Mouse (Mus musculus): ENCODE data around the gene Nucks1.
"Not testable (repeated sequence)": the region's sequence is repeated elsewhere in the genome, so short reads cannot be mapped to it uniquely, and the experiment has no call there.

Gene Nucks1

GRCm38 (mm10) chr1:131910001-131910648 is at the start of gene Nucks1:
Gene Nucks1, plus strand, starts transcription at chr1:131910534.
- peak; percentile 99 for DNase-seq (ENCODE audit: low spot score)

- no peak for DNase-seq (ENCODE audit: low spot score)
Observed at GRCm38 (mm10) chr1:131861811-131862210, 48.5 kb upstream of the Nucks1 start.

DNA sequence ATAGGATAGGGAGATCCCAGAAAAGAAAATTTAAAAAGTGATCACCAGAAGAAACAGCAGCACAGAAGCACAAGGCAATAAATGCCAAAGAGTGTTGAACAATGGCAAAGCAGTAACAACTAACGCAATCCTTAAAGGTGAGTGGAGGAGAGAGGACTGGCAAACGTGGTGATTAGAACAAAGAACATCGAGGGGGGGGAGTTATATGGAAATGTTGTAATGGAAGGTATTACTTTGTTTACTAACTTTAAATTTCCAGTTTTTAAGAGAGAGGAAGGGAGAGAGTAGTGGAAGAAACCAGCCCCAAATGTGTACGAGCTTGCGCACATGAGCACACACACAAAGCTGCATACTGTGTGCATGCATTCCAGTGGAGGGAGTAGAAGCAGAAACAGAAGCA is 44.7 kb upstream of the Nucks1 start:
- DNase-seq (ENCODE audit: low spot score): no peak

DNA sequence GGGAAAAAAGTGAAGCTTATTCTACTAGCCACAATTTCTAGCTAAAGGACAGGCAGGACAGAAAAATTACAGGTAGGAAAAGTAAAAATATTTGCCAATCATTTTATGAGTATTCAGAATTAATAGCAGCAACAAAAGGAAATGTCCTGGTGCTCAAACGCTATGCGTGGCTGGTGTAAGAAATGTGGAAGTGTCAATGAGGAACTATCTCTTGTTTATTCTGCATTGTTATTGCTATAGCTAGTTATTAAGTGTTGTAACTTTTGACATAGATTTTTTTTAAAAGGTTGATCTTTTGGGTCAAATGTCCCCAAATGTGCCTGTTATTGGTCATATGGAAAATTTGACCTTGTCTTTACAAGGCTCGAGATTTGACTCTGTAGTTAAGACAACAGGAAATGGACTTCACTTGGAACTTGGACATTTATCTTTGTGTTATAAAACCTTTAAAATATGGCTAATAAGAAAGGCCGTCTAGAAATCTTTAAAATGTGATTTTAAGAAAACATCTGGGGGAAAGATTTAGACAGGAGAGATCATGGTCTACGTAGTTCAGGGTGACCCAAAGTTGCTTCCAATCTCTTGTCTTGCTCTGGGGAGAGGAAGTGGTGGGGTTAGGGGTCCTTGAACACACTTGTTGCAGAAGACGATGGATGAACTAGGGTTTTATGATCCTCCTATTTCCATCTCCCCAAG is 43.9 kb upstream of the Nucks1 start:
- no peak for DNase-seq (ENCODE audit: low spot score)

- peak; percentile 96 for DNase-seq (ENCODE audit: low spot score)
Observed at GRCm38 (mm10) chr1:131867093-131867945, 43.0 kb upstream of the Nucks1 start, which contains the start of gene Rab29. Gene Rab29, plus strand, starts transcription at chr1:131867224.

- peak; percentile 32 for DNase-seq (ENCODE audit: low spot score)
Observed at GRCm38 (mm10) chr1:131867946-131868290, 42.4 kb upstream of the Nucks1 start.

DNA sequence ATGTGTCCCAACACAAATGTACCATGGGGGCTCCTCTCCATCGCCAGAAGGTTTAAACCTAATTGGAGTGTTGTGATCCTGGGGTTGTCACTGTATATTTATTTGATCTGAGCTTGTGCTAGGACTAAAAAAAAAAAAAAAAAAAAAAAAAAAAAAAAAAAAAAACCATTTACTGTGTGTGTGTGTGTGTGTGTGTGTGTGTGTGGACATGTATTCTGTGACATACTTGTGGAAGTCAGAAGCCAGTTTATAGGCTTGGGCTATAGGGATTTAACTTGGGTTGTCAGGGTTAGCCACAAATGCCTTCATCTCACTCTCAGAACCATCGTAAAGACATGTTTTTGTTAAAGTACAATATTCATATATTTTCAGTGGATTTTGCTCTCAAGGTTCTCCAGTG is 40.8 kb upstream of the Nucks1 start:
- DNase-seq (ENCODE audit: low spot score): no peak

DNA sequence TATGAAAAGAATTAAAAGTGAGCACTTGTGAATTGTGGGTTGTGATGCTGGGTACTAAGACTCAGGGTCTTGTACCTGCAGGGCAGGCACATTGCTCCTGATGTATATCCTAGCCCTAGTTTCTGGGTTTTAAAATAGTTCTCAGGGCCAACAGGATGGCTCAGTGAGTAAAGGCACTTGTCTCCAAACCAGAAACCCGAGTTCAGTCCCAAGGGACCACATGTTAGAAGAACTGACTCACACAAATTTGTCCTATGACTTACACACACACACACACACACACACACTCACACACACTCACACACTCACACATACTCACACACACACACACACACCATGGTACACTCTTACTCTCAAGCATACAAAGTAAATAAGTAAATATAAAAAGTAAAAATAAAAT is 37.5 kb upstream of the Nucks1 start:
- no peak for DNase-seq (ENCODE audit: low spot score)

GRCm38 (mm10) chr1:131879816-131880215 is 30.5 kb upstream of the Nucks1 start:
- DNase-seq (ENCODE audit: low spot score): no peak

GRCm38 (mm10) chr1:131882787-131883186 is 27.5 kb upstream of the Nucks1 start:
- DNase-seq (ENCODE audit: low spot score): peak; percentile 53

GRCm38 (mm10) chr1:131886173-131886572 is 24.2 kb upstream of the Nucks1 start:
- no peak for DNase-seq (ENCODE audit: low spot score)

- DNase-seq (ENCODE audit: low spot score): no peak
Observed at GRCm38 (mm10) chr1:131886641-131887040, 23.7 kb upstream of the Nucks1 start.

DNA sequence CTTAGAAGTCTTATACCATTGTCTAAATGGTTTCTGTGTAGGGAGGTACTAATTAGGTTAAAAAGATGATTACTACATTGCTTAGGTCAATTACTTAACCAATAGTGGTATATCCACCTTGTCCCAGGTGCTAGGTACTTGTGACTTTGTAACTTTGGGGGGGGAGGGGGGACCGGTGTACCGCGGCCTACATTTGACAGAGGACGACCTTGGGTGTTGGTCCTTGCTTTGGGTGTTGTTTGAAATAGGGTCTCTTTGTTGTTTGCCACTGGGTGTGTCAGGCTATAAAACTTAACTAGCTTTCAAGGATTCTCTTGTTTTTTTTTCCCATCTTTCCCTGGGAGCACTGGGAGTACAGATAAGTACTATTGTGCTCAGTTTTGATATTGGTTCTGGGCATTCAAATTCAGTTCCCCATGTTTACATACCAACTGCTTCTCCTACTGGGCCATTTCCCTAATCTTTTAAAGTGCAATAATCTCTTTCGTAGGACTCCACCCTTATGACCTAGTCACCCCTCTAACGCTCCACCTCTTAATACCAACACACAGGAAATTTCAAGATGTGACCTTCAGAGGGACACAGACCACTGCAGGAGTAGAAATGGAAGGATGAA is 20.2 kb upstream of the Nucks1 start:
- DNase-seq (ENCODE audit: low spot score): no peak

DNA sequence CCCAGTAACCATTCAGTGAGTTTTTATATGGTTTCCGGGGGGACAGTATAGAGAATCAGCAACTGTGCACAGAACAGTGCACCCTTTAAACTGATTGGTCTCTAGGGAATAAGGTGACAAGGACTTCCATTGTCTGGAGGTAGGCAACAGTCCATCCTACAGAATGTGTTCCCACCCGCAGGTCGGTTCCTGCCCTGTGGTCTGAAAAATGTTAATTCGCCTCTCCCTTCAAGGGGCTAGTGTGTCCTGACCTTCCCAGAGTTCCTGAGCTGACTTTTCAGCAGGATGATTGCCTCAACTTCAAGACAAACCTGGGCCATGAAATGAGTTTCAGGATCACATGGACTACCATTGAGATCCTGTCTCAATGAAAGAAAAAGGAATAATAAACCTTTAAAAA is 18.9 kb upstream of the Nucks1 start:
- no peak for DNase-seq (ENCODE audit: low spot score)

GRCm38 (mm10) chr1:131902679-131903078 is 7.7 kb upstream of the Nucks1 start:
- no peak for DNase-seq (ENCODE audit: low spot score)

- no peak for DNase-seq (ENCODE audit: low spot score)
Observed at GRCm38 (mm10) chr1:131903251-131903650, 7.1 kb upstream of the Nucks1 start.

- peak; percentile 49 for DNase-seq (ENCODE audit: low spot score)
Observed at GRCm38 (mm10) chr1:131905497-131905896, 4.8 kb upstream of the Nucks1 start.

DNA sequence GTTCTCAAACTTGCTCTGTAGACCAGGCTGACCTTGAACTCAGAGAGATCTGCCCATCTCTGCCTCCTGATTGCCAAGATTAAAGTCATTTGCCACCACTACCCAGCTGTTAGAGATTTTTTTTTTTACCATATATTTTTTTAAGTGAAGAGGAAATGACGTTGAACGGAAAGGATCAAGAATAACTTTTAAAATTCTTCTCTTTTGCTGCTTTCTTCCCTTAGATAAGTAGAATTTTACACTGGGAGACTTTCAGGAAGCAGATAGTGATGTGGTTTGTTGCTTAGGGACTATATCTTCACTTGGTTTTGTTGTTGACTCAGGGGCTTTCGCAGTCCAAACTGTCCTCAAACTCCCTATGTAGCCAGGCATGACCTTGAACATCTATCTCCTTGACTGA is 1.9 kb upstream of the Nucks1 start:
- no peak for DNase-seq (ENCODE audit: low spot score)

- DNase-seq (ENCODE audit: low spot score): not testable (repeated sequence)
Observed at GRCm38 (mm10) chr1:131909236-131909635, 1.1 kb upstream of the Nucks1 start.

DNA sequence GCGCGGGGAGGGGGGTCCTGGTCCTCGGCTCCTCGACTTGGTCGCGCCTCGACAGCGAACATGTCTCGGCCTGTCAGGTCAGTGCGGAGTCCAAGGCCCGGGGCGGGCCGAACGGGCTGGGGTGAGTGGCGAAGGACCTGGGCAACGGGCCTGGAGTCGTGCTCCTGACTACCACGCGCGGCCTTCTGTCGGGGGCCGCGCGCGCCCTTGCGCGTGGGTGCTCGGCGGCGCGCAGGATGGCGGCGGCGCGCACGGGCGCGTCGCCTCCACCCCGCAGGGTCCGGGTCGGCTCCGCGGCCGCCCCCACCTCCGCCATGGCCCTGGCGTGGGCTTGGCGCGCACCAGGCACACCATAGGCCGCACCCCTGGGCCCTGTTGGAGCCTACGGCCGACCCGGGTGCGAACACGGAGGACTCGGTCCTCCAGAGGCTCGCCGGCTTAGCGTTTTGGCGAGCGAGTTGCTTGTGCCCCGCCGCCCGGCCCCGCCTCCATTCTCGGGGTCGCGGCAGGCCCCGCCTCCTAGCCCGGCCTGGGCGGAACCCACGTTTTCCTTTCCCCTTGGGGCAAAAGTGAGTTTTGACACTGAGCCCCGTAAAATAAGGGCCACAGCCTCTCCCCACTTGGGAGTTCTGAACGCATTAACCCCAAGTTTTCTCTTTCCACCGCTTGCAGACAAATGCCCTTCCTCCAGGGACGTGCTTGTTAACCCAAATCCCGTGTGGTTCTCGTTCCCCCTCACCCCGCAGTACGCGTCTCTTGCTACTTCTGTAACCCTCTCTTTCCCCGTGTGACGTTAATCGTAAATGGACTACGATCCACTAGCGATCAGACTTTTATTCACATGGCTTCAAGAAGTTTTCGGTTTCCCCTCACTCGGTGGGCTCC is 582 bp downstream of the Nucks1 start:
- peak; percentile 84 for DNase-seq (ENCODE audit: low spot score)

DNA sequence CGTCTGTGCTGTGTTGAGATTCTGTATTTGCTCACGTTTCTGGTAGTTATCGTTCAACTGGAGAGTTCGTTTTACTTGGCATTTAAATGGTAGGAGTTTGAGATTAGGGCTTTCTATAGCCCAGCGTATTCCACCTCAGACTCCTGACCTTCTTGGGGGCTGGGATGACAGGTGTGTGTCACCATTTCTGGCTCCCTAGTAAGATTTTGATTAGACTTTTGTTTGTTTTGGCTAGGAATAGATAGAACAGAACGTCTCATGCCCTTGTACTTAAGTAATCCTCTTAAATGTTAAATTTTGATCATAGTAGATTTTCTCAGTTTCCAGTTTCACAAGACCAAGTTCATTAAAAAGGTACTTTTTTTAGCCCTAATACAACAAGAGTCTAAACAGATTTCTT is 7.3 kb downstream of the Nucks1 start:
- DNase-seq (ENCODE audit: low spot score): no peak
